Mouse (Mus musculus): ENCODE measurements around the gene Foxp1. TPM values are rescaled to one million over a fixed set of nuclear protein-coding genes. Genes with fewer than 3 reads are reported as not detected.

The Foxp1 gene
- polyA plus RNA-seq, 1 experiment from 2014 or later, result 66.8 TPM

DNA sequence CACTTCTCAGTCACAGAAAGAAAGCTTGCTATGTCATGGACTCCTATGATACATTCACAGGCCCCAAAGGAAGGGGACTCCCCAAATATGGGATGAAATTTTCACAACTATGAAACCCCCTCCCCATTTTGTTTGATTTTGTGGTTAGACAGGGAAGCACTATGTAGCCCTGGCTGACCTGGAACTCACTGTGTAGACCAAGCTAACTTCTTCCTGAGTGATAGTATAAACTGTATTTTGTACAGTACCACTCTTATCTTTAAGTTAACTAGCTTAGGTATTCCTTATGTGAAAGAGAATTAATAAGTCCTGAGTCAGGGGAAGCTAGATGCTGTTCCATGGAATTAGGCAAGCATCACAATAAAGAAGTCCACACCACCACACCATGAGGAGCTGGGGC, 470.8 kb downstream of the Foxp1 start:
- Histone ChIP-seq H3K27ac (no peak overlapping the region), H3K4me2 (no peak overlapping the region), H3K4me1 (replicated peaks) (peaks cover 7% of the 10 kb centered on the region), H3K36me3 (no peaks in the 10 kb centered on the region), H3K9ac (no peak overlapping the region), H3K27me3 (no peaks in the 10 kb centered on the region), H3K9me3 (replicated peaks) (no peaks in the 10 kb centered on the region), H3K4me3 (no peak overlapping the region)
- ATAC-seq (replicated peaks; ENCODE audit: insufficient number of reproducible peaks, insufficient read depth, low FRiP score, low read depth), result no peak

DNA sequence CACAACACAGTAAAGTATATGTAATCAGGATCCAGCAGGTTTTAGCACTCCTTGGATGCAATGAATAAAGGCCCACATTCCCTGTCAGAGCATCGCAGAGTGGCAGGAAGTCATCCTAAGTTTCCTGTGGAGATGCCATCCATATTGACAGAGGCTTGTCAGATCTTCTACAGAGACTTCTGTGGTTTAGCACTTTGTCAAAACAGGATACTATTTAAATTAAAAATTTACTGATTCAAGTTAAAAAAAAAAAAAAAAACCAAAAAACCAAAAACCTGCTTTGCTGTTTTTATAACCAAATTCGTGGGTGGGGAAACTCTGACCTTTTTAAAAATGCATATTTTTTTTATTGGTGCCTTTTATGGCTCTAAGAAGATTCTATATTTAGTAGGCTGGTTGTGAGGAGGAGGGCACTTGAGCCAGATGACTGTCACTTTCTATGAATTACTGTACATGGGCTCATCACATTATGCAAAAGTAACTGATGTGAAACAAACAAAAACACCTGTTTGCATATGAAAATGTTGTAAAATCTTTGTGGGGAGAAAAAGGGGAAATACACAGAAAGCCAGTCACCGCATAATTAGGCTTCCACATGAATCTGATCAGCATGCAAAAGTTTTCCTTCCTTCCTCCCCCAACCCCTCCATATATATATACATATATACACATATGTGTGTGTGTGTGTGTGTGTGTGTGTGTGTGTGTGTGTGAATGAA, 472.1 kb downstream of the Foxp1 start:
- H3K27me3 ChIP-seq, result no peaks in the 10 kb centered on the region
- no peak overlapping the region for H3K9ac ChIP-seq
- H3K27ac ChIP-seq, result no peak overlapping the region
- H3K9me3 ChIP-seq (replicated peaks), result no peaks in the 10 kb centered on the region
- no peak for ATAC-seq (replicated peaks; ENCODE audit: insufficient number of reproducible peaks, insufficient read depth, low FRiP score, low read depth)
- no peaks in the 10 kb centered on the region for H3K36me3 ChIP-seq
- H3K4me3 ChIP-seq, result no peak overlapping the region
- 78% methylated on average over 3 of the region's 3 CpGs for WGBS
- peaks cover 7% of the 10 kb centered on the region for H3K4me1 ChIP-seq (replicated peaks)
- H3K4me2 ChIP-seq, result no peak overlapping the region

DNA sequence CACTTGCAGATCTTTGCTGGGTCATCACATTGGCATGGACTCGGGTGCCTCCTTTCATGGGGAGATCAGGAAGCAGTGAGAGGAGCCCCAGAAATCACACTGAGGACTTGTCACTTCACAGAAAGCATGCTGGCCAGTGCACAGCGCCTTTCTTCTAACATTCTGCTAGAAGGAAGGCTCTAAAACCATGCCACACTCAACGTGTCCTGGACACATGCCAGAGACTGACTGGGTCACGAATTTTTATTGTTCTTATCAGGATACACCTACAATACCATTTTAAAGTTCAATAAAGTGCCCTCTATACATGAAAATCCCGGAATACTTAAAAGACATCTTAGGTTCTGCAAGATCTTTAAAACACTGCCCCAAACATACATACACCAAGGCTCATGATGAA, 475.2 kb downstream of the Foxp1 start:
- Histone ChIP-seq H3K9ac (no peak overlapping the region), H3K9me3 (replicated peaks) (no peaks in the 10 kb centered on the region), H3K27me3 (no peaks in the 10 kb centered on the region), H3K36me3 (no peaks in the 10 kb centered on the region), H3K4me1 (replicated peaks) (peaks cover 11% of the 10 kb centered on the region), H3K27ac (no peak overlapping the region), H3K4me2 (no peak overlapping the region), H3K4me3 (no peak overlapping the region)
- WGBS, result 48% methylated on average over 5 of the region's 5 CpGs
- ATAC-seq (replicated peaks; ENCODE audit: insufficient number of reproducible peaks, insufficient read depth, low FRiP score, low read depth), result no peak

DNA sequence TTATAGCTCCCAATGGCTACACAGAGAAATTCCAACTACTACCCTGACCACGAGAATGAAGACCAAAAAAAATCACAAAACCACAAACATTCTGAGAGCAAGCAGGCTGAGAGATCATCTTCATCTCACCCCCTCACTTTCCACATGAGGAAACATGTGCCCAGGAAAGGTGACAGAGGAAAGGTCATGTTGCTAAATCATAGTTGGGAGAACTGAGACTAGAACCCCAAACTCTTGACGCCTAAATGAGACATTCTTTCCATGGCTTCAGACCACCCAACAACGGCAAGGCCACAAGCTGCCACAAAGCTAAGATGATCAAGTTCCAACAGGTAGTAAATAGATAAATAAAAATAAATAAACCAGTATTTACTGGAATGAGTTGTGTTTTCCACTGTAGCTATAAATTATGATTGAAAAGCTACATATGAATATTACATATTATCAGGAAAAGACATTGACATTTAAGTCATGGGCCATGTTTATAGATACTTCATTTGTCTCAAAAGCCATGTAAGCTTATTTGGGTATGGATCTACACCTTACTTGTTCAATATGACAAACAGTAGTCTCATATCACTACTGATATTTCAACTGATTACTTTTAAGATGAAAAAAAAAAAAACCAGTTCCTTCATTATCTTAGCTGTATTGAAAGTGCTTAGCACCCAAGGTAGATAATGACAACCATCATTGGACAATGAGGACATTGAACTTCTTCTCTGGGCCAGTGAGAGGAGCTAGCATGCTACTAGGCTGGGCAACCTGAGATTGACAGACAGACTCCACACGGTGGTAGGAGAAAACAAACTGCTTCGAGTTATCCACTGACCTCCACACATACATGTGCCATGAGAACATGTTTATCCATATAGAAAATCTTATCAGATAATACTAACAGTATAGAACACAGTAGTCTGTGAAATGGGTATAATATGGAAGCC, 476.4 kb downstream of the Foxp1 start:
- no peaks in the 10 kb centered on the region for H3K27me3 ChIP-seq
- no peaks in the 10 kb centered on the region for H3K36me3 ChIP-seq
- H3K4me1 ChIP-seq (replicated peaks), result peaks cover 11% of the 10 kb centered on the region
- no peaks in the 10 kb centered on the region for H3K9me3 ChIP-seq (replicated peaks)
- no peak overlapping the region for H3K27ac ChIP-seq
- 76% methylated on average over 5 of the region's 5 CpGs for WGBS
- no peak overlapping the region for H3K4me2 ChIP-seq
- no peak overlapping the region for H3K9ac ChIP-seq
- no peak for ATAC-seq (replicated peaks; ENCODE audit: insufficient number of reproducible peaks, insufficient read depth, low FRiP score, low read depth)
- no peak overlapping the region for H3K4me3 ChIP-seq

DNA sequence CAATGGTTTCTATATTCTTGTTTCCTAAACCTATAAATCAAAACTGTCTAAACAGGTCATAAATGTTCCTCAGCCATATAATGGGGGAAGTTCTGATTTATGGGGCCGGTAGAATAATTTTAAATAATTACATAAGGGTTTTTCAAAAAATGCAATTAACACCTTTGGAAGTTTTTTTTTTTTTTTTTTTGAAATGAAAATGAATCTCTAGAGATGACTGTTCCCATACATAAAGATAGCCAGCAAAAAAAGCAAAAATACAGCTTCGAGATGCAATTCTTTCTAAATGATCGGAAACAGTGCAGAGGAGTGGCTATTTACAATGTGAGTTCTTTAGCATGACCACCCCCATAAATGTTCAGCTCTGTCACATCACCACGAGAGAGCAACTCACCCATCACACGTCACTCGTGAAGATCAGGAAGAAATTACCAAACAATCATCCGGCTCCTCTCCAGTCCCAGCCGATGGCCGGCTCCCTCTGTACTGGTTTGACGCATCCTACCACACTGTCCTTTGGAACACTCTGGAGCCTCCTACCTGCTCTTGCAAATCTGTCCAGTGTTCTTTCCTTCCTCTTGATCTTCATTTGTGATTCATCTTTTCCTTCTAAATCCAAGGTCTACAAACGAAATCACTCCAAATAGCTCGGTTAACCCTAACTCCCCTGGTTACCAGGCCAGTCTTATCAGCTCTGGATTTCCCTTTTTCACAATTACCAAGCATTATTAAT, 478.4 kb downstream of the Foxp1 start:
- Histone ChIP-seq H3K4me1 (replicated peaks) (peaks cover 11% of the 10 kb centered on the region), H3K36me3 (no peaks in the 10 kb centered on the region), H3K27ac (no peak overlapping the region), H3K9ac (no peak overlapping the region), H3K4me2 (no peak overlapping the region), H3K9me3 (replicated peaks) (no peaks in the 10 kb centered on the region), H3K4me3 (no peak overlapping the region), H3K27me3 (no peaks in the 10 kb centered on the region)
- no peak for ATAC-seq (replicated peaks; ENCODE audit: insufficient number of reproducible peaks, insufficient read depth, low FRiP score, low read depth)
- WGBS, result 80% methylated on average over 12 of the region's 12 CpGs

GRCm38 (mm10) chr6:99043226-99043625, 479.3 kb downstream of the Foxp1 start:
- Histone ChIP-seq H3K4me2 (no peak overlapping the region), H3K9me3 (replicated peaks) (no peaks in the 10 kb centered on the region), H3K27ac (no peak overlapping the region), H3K9ac (no peak overlapping the region), H3K4me1 (replicated peaks) (peaks cover 11% of the 10 kb centered on the region), H3K36me3 (no peaks in the 10 kb centered on the region), H3K4me3 (no peak overlapping the region), H3K27me3 (no peaks in the 10 kb centered on the region)
- 58% methylated on average over 7 of the region's 7 CpGs for WGBS
- no peak for ATAC-seq (replicated peaks; ENCODE audit: insufficient number of reproducible peaks, insufficient read depth, low FRiP score, low read depth)

DNA sequence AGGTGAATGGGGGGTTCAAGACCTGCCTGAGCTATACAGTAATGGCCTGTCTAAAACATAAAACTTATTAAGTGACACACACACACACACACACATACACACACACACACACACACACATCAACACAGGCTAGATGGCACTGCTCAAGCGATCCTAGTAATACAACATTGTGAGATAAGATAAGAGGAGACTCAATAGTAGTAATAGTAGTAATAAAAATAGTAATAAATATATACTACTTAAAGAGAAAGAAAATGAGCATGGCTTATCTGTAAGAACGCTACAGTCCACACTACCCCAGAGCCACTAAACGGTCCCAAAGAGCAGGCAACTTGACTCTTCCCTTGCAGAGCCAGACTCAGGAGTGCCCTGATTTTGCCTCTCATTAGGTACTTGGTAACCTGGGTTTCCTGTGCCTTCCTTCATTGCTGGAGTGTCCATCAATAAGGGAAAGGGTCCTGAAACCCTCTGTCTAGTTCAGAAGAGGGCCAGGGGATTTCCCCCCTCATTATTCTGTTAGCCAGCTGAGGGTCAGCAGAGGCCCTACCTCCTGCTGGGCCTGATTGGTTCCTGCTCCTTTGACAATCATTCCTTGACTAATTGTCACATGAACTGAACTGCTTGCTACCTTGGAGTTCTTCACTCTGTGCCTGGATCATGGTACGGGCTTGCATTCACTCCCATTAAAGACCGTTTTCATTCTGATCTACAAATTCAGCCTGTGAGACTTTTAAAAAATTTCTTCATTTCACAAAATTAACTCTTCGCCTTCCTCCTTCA, 480.2 kb downstream of the Foxp1 start:
- Histone ChIP-seq H3K27ac (no peak overlapping the region), H3K4me2 (no peak overlapping the region), H3K4me1 (replicated peaks) (peaks cover 11% of the 10 kb centered on the region), H3K27me3 (no peaks in the 10 kb centered on the region), H3K4me3 (no peak overlapping the region), H3K36me3 (no peaks in the 10 kb centered on the region), H3K9me3 (replicated peaks) (no peaks in the 10 kb centered on the region), H3K9ac (no peak overlapping the region)
- 76% methylated on average over 6 of the region's 6 CpGs for WGBS
- ATAC-seq (replicated peaks; ENCODE audit: insufficient number of reproducible peaks, insufficient read depth, low FRiP score, low read depth), result no peak

DNA sequence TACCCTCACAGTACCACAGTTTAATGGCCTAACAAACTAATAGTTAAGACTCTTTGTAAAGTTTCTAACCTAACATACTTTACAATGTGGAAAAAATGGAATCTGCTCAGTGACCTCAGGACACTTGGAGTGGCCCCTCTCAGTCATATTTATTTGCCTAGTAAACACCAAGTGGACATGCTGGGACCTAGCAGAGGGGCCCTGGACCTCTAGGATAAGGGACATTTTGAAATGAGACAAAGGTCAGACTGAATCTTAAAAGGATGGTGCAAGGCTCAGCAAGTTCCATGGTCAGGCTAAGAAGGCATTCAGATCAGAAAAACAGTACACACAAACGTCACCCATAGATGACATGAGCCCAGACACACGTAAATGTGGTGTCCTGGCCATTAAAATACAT, 483.5 kb downstream of the Foxp1 start:
- 75% methylated on average over 2 of the region's 2 CpGs for WGBS
- no peak overlapping the region for H3K9ac ChIP-seq
- no peak overlapping the region for H3K4me3 ChIP-seq

GRCm38 (mm10) chr6:99035459-99036375, 486.8 kb downstream of the Foxp1 start:
- no peaks in the 10 kb centered on the region for H3K36me3 ChIP-seq
- H3K27me3 ChIP-seq, result no peaks in the 10 kb centered on the region
- H3K9me3 ChIP-seq (replicated peaks), result no peaks in the 10 kb centered on the region
- WGBS, result 85% methylated on average over 8 of the region's 8 CpGs
- no peak overlapping the region for H3K4me3 ChIP-seq
- no peak overlapping the region for H3K4me2 ChIP-seq
- no peak for ATAC-seq (replicated peaks; ENCODE audit: insufficient number of reproducible peaks, insufficient read depth, low FRiP score, low read depth)
- H3K4me1 ChIP-seq (replicated peaks), result peaks cover 5% of the 10 kb centered on the region; the same call in 1 of the 2 replicates
- no peak overlapping the region for H3K27ac ChIP-seq
- no peak overlapping the region for H3K9ac ChIP-seq

More for the DNA sequence above, 483.5 kb downstream of the Foxp1 start:
- Histone ChIP-seq H3K9me3 (replicated peaks) (no peaks in the 10 kb centered on the region), H3K27ac (no peak overlapping the region), H3K36me3 (no peaks in the 10 kb centered on the region), H3K4me1 (replicated peaks) (peaks cover 5% of the 10 kb centered on the region; the same call in 1 of the 2 replicates), H3K4me2 (no peak overlapping the region), H3K27me3 (no peaks in the 10 kb centered on the region)
- no peak for ATAC-seq (replicated peaks; ENCODE audit: insufficient number of reproducible peaks, insufficient read depth, low FRiP score, low read depth)

DNA sequence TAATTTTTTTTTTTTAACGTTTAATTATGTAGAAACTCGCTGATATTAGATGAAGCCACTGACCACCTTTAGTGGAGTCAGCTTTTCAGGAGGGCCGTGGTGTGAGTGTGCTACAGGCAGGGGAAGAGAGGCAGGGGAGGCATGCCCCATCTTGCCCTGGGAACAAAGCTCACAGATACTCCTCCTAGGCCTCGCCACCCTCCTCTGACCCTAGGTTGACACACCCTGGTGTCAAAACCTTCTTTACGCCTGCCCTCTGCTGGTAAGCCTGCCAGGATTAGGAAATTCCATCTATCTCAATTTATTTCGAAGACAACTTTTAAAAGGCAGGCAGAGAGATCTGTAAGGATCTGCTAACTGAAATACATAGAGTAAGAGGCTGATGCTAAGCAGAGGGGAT, 489.5 kb downstream of the Foxp1 start:
- ATAC-seq (replicated peaks; ENCODE audit: insufficient number of reproducible peaks, insufficient read depth, low FRiP score, low read depth), result no peak
- 54% methylated on average over 6 of the region's 6 CpGs for WGBS
- no peak overlapping the region for H3K4me2 ChIP-seq
- peaks cover 15% of the 10 kb centered on the region; the same call in 1 of the 2 replicates for H3K4me1 ChIP-seq (replicated peaks)
- H3K27ac ChIP-seq, result no peak overlapping the region
- H3K9ac ChIP-seq, result no peak overlapping the region
- no peak overlapping the region for H3K4me3 ChIP-seq
- no peaks in the 10 kb centered on the region for H3K9me3 ChIP-seq (replicated peaks)
- H3K36me3 ChIP-seq, result no peaks in the 10 kb centered on the region
- H3K27me3 ChIP-seq, result no peaks in the 10 kb centered on the region
